Mouse (Mus musculus) thymus, postnatal 25 days (tissue): ENCODE measurements at regions not wholly inside any gene's neighbourhood (a gene's known extent, or its start where the extent isn't known, plus 50 kb on each side); places are given as distances from the start of the nearest gene placed in this dataset.
A peak's percentile ranks its signal among the peaks of the same experiment; 100 is the strongest.

Experiments
- DNase-seq: peaks from one replicate; pipeline ENCODE4 v3.0.0; 2022

- no peak for DNase-seq
These were observed 94.8 kb downstream of the Rbm46 start for GRCm38 (mm10) chr3:82781464-82781863.

DNA sequence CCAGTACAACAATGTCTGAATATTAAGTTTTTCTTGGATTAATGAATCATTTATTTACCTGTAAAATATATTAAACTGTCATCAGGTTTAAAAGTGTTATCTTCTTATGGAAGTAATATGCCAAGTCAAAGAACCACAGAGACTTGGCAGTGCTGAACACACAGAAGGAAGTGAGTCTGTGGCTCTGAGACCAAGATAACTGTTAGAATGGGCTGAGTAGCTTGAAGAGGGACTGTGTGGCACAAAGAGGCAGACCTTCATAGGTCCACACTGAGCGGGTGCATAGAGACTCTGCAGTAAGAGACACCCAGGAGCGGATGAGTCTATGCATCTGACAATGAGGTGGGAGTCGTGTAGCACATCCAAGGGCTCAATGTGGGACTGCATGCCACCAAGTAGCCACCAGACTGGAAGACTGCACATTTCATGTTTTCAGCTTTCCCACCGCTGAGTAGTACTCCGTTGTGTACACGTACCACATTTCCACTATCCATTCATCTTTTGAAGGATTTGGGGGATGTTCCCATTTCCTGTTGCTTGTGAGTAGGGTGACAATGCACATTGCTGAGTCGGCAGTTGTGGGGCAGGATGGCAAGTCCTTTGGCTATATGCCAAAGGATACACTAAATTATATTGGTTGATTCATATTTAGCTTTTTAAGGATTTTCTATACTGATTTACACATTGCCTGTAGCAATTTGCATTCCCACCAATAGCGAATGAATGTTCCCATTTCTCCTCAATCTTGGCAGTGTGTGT lies 105.6 kb downstream of the Rbm46 start:
- DNase-seq = no peak

GRCm38 (mm10) chr3:82767484-82767883 lies 108.8 kb downstream of the Rbm46 start:
- DNase-seq = no peak

GRCm38 (mm10) chr3:82759946-82760345 lies 116.3 kb downstream of the Rbm46 start:
- no peak for DNase-seq

GRCm38 (mm10) chr3:82758967-82759366 lies 117.3 kb downstream of the Rbm46 start:
- DNase-seq = no peak

DNA sequence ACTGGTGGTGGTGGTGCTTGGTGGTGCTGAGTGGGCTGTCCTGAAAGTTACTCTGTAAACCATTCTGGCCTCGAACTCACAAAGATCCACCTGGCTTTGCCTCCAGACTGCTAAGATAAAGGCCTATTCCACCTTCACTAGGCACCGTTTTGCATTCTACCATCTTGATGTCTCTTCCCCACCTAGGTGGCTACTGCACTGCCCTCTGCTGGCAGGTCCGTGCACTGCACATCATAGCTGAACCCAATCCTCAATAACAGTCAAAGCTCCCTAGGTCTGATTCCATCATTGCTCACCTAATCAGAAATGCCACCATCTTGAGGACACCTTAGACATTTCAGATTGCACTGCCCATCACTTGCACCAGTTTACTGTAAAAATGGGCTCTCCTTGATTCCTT lies 150.7 kb downstream of the Rbm46 start:
- peak; percentile 11 for DNase-seq

GRCm38 (mm10) chr3:82707628-82708027 lies 159.7 kb upstream of the Npy2r start:
- DNase-seq = no peak

GRCm38 (mm10) chr3:82692131-82692530 lies 144.2 kb upstream of the Npy2r start:
- DNase-seq = no peak

GRCm38 (mm10) chr3:82656159-82656874 lies 108.4 kb upstream of the Npy2r start:
- DNase-seq = no peak

DNA sequence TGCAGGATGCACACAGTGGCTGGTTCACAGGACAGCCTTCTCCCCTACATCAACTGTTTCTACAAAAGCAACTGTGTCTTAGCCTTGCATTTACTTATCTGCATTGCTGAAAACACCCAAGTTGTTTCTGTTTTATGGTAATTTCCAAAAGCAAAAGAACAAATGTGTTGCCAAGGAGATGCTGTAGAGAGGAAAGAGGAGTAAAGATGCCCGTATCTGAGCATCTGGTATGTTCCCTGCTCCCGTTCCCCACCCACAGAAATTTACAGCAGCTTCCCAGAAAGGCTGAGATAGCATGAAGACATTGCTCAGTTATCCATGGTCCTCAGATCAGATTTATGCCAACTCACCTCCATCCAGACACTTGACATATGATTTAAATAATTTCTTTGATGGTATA lies 104.5 kb upstream of the Npy2r start:
- no peak for DNase-seq

DNA sequence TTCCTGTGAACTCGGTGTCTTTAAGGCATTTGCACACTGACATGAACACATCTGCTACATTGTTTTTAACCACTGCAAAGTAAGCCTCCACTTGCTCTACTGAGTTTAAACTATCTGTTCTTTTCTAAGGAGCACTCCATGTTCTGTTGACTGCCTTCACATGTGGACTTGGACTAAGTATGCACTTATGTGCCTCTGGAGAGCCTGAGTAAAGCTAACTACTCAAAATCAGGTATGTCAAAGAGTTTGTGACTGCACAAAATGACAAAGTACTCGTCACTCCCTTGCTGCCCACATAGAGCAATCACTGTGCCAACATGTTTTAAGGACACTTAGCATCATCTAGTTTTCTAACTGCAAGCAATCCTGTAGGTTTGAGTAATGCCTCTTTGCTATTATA lies 92.2 kb upstream of the Npy2r start:
- DNase-seq = no peak

DNA sequence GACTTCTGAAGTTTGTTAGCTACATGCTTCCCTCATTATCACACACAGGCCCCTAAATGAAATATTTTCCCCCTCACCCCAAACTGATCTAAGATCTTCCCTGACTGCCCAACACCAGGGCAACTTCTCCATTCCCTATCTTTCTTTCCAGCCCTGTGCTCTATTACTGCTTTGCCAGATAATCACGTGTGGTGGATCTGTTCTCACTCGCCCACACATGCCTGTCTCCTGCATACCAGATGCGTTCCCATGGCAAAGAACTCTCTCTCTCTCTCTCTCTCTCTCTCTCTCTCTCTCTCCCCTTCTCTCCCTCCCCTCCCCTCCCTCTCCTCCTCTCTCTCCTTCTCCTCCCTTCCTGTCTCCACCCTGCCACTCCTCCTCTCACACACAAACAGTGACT lies 88.8 kb upstream of the Npy2r start:
- no peak for DNase-seq

- no peak for DNase-seq
These were observed 72.6 kb upstream of the Npy2r start for GRCm38 (mm10) chr3:82620418-82621003.

DNA sequence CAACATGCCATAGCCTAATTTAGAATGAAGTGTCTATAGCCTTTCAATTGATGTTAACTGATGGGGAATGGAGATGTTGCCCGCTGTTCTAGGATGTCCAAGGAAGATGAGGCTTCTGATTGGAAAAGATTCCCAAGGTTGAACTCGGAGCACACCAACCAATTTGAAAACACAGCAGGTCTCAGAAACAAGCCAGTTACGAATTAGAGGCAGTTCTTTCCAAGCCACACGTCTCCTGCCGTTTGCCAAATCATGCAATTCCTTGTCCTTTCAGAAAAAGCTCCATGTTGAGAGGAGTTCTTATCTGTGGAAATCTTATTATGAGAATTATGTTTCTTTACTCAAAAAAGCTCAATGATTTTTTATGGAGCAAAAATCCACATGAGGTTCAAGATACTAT lies 71.5 kb upstream of the Npy2r start:
- DNase-seq = no peak

DNA sequence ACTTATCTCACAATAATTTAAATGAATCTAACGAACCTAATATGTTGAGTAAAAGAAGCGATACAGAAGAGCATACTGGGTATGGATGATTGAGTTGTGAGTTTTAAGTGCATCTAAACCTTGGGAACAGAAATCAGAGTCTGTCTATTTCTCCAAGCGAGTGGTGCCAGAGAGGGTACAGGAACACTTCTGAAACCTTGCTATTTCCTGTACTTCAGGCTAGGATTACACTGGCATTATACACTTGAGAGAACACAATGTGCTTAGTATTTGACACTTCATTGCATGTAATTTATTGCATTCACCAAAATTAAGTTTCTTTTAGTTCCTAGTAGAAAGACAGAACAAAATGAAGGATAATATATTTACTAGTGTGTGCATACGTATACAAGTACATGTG lies 54.0 kb upstream of the Npy2r start:
- DNase-seq = no peak

- no peak for DNase-seq
These were observed 50.8 kb upstream of the Npy2r start for GRCm38 (mm10) chr3:82598656-82599055.
